Mouse (Mus musculus): ENCODE data around the gene Rai14. TPM values are rescaled to one million over a fixed set of nuclear protein-coding genes. Genes with fewer than 3 reads are reported as not detected.

The Rai14 gene
- polyA plus RNA-seq, 1 experiment = 27.4 TPM

DNA sequence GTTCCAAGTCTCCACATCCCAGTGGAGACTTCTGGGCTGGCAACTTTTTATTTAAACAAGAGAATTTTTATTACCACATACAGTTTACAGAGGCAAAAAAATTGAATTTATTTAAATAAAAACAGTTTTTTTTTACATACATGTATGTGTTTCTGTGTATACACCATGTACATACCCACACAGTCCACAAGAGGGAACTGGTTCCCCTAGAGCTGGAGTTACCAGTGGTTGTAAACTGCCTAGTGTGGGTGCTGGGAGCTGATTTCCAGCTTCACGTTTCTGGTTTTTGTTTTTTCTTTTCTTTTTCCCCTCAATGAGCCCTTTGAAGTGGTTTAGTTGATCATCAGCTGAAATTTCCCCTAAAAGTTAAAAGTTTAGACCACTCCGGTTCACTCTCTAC, 96.1 kb downstream of the Rai14 start:
- no peak overlapping the region for H3ac ChIP-seq (ENCODE audit: control insufficient read depth, insufficient read length)

DNA sequence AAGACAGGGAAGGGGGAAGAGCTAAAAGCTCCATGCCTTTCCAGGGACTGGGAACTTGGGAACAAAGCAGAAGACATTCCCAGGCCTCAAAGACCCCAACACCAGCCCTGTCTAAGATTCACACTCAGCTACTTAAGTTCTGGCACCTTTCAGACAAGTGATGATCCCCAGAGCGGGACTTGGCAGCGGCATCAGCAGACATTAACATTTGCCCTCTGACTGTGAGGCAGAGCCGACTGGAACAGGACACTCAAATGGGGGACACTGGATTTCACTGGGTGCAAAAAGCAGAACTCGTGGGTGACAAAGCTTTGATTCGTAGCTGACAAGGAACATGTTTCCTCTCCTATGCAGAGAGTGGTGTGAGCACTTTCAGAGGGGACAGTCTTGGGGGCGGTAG, 98.4 kb downstream of the Rai14 start:
- Histone ChIP-seq H3K27me3 (ENCODE audit: control insufficient read depth, insufficient read depth, insufficient read length) (no peaks in the 10 kb centered on the region), H3ac (ENCODE audit: control insufficient read depth, insufficient read length) (no peak overlapping the region), H3K4me3 (no peak overlapping the region), H3K79me2 (ENCODE audit: control insufficient read depth, insufficient read depth) (peaks cover 5% of the 10 kb centered on the region), H3K36me3 (ENCODE audit: control insufficient read depth, insufficient read depth) (peaks cover 11% of the 10 kb centered on the region), H3K4me2 (ENCODE audit: low read depth) (no peak overlapping the region)
- TF ChIP-seq SRF (IDR thresholded peaks at IDR 0.05; ENCODE audit: control insufficient read depth, insufficient read length, low read depth) (no peak), POLR2AphosphoS2 (IDR thresholded peaks at IDR 0.05; ENCODE audit: insufficient read length, low read depth) (no peak), TCF12 (IDR thresholded peaks at IDR 0.05; ENCODE audit: insufficient read depth, poor library complexity, severe bottlenecking) (no peak), CEBPB (IDR thresholded peaks at IDR 0.05; ENCODE audit: insufficient read depth, poor library complexity, severe bottlenecking) (no peak)

More for the DNA sequence above, 96.1 kb downstream of the Rai14 start:
- Histone ChIP-seq H3K4me3 (no peak overlapping the region), H3K4me2 (ENCODE audit: low read depth) (no peak overlapping the region), H3K79me2 (ENCODE audit: control insufficient read depth, insufficient read depth) (peaks cover 5% of the 10 kb centered on the region), H3K36me3 (ENCODE audit: control insufficient read depth, insufficient read depth) (peaks cover 16% of the 10 kb centered on the region), H3K27me3 (ENCODE audit: control insufficient read depth, insufficient read depth, insufficient read length) (no peaks in the 10 kb centered on the region)
- TF ChIP-seq MAX (IDR thresholded peaks at IDR 0.05; ENCODE audit: low read depth) (no peak), USF1 (IDR thresholded peaks at IDR 0.05; ENCODE audit: low read depth) (no peak), E2F4 (IDR thresholded peaks at IDR 0.05; ENCODE audit: insufficient read depth) (no peak), CEBPB (IDR thresholded peaks at IDR 0.05; ENCODE audit: insufficient read depth, poor library complexity, severe bottlenecking) (no peak), TCF3 (IDR thresholded peaks at IDR 0.05; ENCODE audit: insufficient read length, low read depth) (no peak), POLR2AphosphoS2 (IDR thresholded peaks at IDR 0.05; ENCODE audit: insufficient read length, low read depth) (no peak), MYOG (IDR thresholded peaks at IDR 0.05; ENCODE audit: control insufficient read depth in 1 of 3, insufficient read depth in 1 of 3, insufficient read length in 2 of 3, low read depth in 2 of 3) (no peak), MYOD1 (IDR thresholded peaks at IDR 0.05; ENCODE audit: control insufficient read depth in 1 of 3, insufficient read length in 2 of 3, low read depth in 2 of 3) (no peak), TCF12 (IDR thresholded peaks at IDR 0.05; ENCODE audit: insufficient read depth, poor library complexity, severe bottlenecking) (no peak)

DNA sequence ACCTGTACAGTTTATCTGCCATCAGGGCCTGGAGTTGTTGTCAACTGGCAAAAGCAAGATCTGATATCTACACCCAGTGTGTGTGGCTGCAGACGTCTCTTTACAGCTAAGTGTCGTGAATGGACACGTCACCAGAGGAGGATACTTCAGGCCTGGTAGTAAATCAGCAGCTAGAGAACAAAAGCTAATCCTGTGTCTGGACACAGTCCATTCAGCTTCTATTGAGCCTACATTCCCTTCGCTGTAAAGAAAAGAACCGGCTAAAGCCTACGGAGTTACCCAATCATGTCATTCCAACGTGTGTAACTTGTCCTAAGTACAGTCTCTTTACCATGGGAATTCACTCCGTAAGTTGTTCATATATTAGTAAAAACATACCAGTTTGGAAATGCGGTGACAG, 103.4 kb downstream of the Rai14 start:
- Histone ChIP-seq H3K36me3 (ENCODE audit: control insufficient read depth, insufficient read depth) (peaks cover 36% of the 10 kb centered on the region), H3K4me2 (ENCODE audit: low read depth) (no peak overlapping the region), H3K4me3 (no peak overlapping the region), H3K27me3 (ENCODE audit: control insufficient read depth, insufficient read depth, insufficient read length) (no peaks in the 10 kb centered on the region), H3K79me2 (ENCODE audit: control insufficient read depth, insufficient read depth) (no peaks in the 10 kb centered on the region), H3ac (ENCODE audit: control insufficient read depth, insufficient read length) (no peak overlapping the region)
- TF ChIP-seq SRF (IDR thresholded peaks at IDR 0.05; ENCODE audit: control insufficient read depth, insufficient read length, low read depth) (no peak), USF1 (IDR thresholded peaks at IDR 0.05; ENCODE audit: low read depth) (no peak), MYOD1 (IDR thresholded peaks at IDR 0.05; ENCODE audit: control insufficient read depth in 1 of 3, insufficient read length in 2 of 3, low read depth in 2 of 3) (no peak), REST (IDR thresholded peaks at IDR 0.05; ENCODE audit: insufficient read depth, insufficient read length) (no peak)

DNA sequence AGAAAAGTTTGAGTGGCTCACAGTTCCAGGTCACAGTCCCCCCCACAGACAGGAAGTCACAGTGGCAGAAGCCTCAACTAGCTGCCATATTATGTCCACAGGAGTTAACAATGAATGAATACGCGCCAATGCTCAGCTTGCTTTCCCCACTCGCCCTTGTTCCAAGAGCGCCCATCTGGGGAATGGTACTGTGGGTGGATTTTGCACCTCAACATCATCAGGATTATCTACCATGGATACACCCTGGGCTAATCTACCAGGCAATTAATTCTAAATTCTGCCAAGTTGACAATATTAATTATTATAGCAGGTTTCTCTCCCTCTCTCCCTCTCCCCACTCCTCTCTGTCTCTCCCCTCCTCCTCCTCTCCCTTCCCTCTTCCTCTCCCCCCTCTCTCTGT, 105.3 kb downstream of the Rai14 start:
- Histone ChIP-seq H3ac (ENCODE audit: control insufficient read depth, insufficient read length) (no peak overlapping the region), H3K36me3 (ENCODE audit: control insufficient read depth, insufficient read depth) (peaks cover 49% of the 10 kb centered on the region), H3K4me2 (ENCODE audit: low read depth) (no peak overlapping the region), H3K27me3 (ENCODE audit: control insufficient read depth, insufficient read depth, insufficient read length) (no peaks in the 10 kb centered on the region), H3K4me3 (no peak overlapping the region), H3K79me2 (ENCODE audit: control insufficient read depth, insufficient read depth) (no peaks in the 10 kb centered on the region)
- TF ChIP-seq TCF12 (IDR thresholded peaks at IDR 0.05; ENCODE audit: insufficient read depth, poor library complexity, severe bottlenecking) = no peak
- TF ChIP-seq TCF3 (IDR thresholded peaks at IDR 0.05; ENCODE audit: insufficient read length, low read depth) = no peak
- no peak for TF ChIP-seq MYOG (IDR thresholded peaks at IDR 0.05; ENCODE audit: control insufficient read depth in 1 of 3, insufficient read depth in 1 of 3, insufficient read length in 2 of 3, low read depth in 2 of 3)
- TF ChIP-seq POLR2AphosphoS2 (IDR thresholded peaks at IDR 0.05; ENCODE audit: insufficient read length, low read depth) = no peak
- no peak for TF ChIP-seq SRF (IDR thresholded peaks at IDR 0.05; ENCODE audit: control insufficient read depth, insufficient read length, low read depth)
- no peak for TF ChIP-seq POLR2A (IDR thresholded peaks at IDR 0.05; ENCODE audit: insufficient read length, low read depth)
- TF ChIP-seq REST (IDR thresholded peaks at IDR 0.05; ENCODE audit: insufficient read depth, insufficient read length) = no peak
- TF ChIP-seq MYOD1 (IDR thresholded peaks at IDR 0.05; ENCODE audit: control insufficient read depth in 1 of 3, insufficient read length in 2 of 3, low read depth in 2 of 3) = no peak
- TF ChIP-seq CEBPB (IDR thresholded peaks at IDR 0.05; ENCODE audit: insufficient read depth, poor library complexity, severe bottlenecking) = no peak
- TF ChIP-seq USF1 (IDR thresholded peaks at IDR 0.05; ENCODE audit: low read depth) = no peak
- no peak for TF ChIP-seq E2F4 (IDR thresholded peaks at IDR 0.05; ENCODE audit: insufficient read depth)
- TF ChIP-seq MAX (IDR thresholded peaks at IDR 0.05; ENCODE audit: low read depth) = no peak

DNA sequence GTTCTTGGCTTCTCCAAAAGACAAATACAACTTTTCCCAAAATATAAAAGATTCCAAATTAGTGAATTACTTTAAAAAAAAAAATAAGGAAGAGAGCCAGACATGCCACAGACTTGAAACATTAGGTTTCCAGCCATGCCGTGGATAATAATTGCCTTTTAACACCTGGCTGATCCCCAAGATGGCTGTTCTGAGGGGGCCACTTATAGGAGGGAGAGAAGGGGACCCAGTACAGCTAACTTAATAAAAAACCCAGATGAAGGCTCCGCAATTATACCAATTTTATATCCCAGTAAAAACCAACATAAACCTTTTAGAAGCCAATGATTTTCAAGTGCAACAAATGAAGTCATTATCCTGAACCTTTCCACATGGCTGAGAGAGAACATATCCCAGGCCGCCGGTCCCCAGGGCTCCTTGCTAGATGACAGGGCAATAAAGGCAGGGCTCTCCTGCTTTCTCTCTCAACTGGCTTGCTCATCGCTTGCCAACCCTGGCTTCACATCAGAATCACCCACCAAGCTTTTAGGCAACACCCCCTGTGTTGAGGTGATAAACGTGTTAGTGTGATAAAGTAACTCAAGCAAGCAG, 105.8 kb downstream of the Rai14 start:
- Histone ChIP-seq H3K4me2 (ENCODE audit: low read depth) (no peak overlapping the region), H3K27me3 (ENCODE audit: control insufficient read depth, insufficient read depth, insufficient read length) (no peaks in the 10 kb centered on the region), H3ac (ENCODE audit: control insufficient read depth, insufficient read length) (no peak overlapping the region), H3K79me2 (ENCODE audit: control insufficient read depth, insufficient read depth) (no peaks in the 10 kb centered on the region), H3K36me3 (ENCODE audit: control insufficient read depth, insufficient read depth) (peaks cover 54% of the 10 kb centered on the region), H3K4me3 (no peak overlapping the region)
- TF ChIP-seq MYOG (IDR thresholded peaks at IDR 0.05; ENCODE audit: control insufficient read depth in 1 of 3, insufficient read depth in 1 of 3, insufficient read length in 2 of 3, low read depth in 2 of 3) (no peak), USF1 (IDR thresholded peaks at IDR 0.05; ENCODE audit: low read depth) (no peak), TCF12 (IDR thresholded peaks at IDR 0.05; ENCODE audit: insufficient read depth, poor library complexity, severe bottlenecking) (no peak), SRF (IDR thresholded peaks at IDR 0.05; ENCODE audit: control insufficient read depth, insufficient read length, low read depth) (no peak), E2F4 (IDR thresholded peaks at IDR 0.05; ENCODE audit: insufficient read depth) (no peak), CEBPB (IDR thresholded peaks at IDR 0.05; ENCODE audit: insufficient read depth, poor library complexity, severe bottlenecking) (no peak), POLR2AphosphoS2 (IDR thresholded peaks at IDR 0.05; ENCODE audit: insufficient read length, low read depth) (no peak), TCF3 (IDR thresholded peaks at IDR 0.05; ENCODE audit: insufficient read length, low read depth) (no peak), POLR2A (IDR thresholded peaks at IDR 0.05; ENCODE audit: insufficient read length, low read depth) (no peak), MAX (IDR thresholded peaks at IDR 0.05; ENCODE audit: low read depth) (no peak), REST (IDR thresholded peaks at IDR 0.05; ENCODE audit: insufficient read depth, insufficient read length) (no peak)
